Comparison of ENCODE assay signal across 15 mouse cellular contexts in genomic region chr7:36720830-36721229, GRCm38 (mm10). TPM values are rescaled to one million over a fixed set of nuclear protein-coding genes. Genes with fewer than 3 reads are reported as not detected.
A peak's percentile ranks its signal among the peaks of the same experiment; 100 is the strongest.
DNase-seq lines count a peak whose midpoint lies in the region; ATAC-seq and TF ChIP-seq lines count a peak whose summit lies in the region.
"Had no signal": no experiment of that assay in that cellular context is flagged by ENCODE, and none has a peak within 500 bp of the region (broad histone marks: within the 10 kb centered on the region; RNA-seq: fewer than 3 reads in every experiment).

No protein-coding gene starts in this region.

- no peak for DNase-seq in intestine, embryonic 14.5 days (ENCODE audit: low spot score)
- no peak for DNase-seq in lung, postnatal 14 days
- DNase-seq in hindbrain, postnatal 0 days (ENCODE audit: low spot score) = no peak
- DNase-seq in left cerebral cortex, postnatal 14 days (ENCODE audit: low spot score in 2 of 2) = no peak
- DNase-seq in midbrain, embryonic 14.5 days = no peak
- DNase-seq: cerebellum, postnatal 25 days; gastrocnemius, postnatal 36 days; kidney, adult 8-10 months; layer of hippocampus, postnatal 36 days had no signal

- H3K27me3 ChIP-seq in intestine, embryonic 14.5 days (replicated peaks; ENCODE audit: control insufficient read depth, insufficient read depth, low read length) = no peaks in the 10 kb centered on the region
- H3K27me3 ChIP-seq in intestine, postnatal 0 days (replicated peaks; ENCODE audit: control insufficient read depth, insufficient read depth, low read length) = no peaks in the 10 kb centered on the region
- H3K27me3 ChIP-seq in lung, embryonic 16.5 days (ENCODE audit: control insufficient read depth, insufficient read depth, low read depth, low read length) = no peaks in the 10 kb centered on the region
- H3K27me3 ChIP-seq in hindbrain, postnatal 0 days (ENCODE audit: insufficient read depth, low read length) = no peaks in the 10 kb centered on the region
- no peaks in the 10 kb centered on the region for H3K27me3 ChIP-seq in stomach, embryonic 15.5 days (replicated peaks)
- H3K27me3 ChIP-seq in midbrain, embryonic 14.5 days (ENCODE audit: control insufficient read depth, insufficient read depth, low read length) = no peaks in the 10 kb centered on the region
- H3K27me3 ChIP-seq: heart, embryonic 15.5 days; megakaryocyte, embryonic 14.5 days had no signal

- H3K4me3 ChIP-seq in intestine, embryonic 14.5 days (ENCODE audit: low read depth, low read length) = no peak overlapping the region
- H3K4me3 ChIP-seq in intestine, postnatal 0 days (ENCODE audit: low read depth, low read length) = no peak overlapping the region
- H3K4me3 ChIP-seq in lung, embryonic 16.5 days (ENCODE audit: low read length) = no peak overlapping the region
- no peak overlapping the region for H3K4me3 ChIP-seq in hindbrain, postnatal 0 days (ENCODE audit: low read length)
- H3K4me3 ChIP-seq in stomach, embryonic 15.5 days (replicated peaks) = no peak overlapping the region
- no peak overlapping the region for H3K4me3 ChIP-seq in midbrain, embryonic 14.5 days (replicated peaks; ENCODE audit: low read depth, low read length)
- H3K4me3 ChIP-seq: heart, embryonic 15.5 days; megakaryocyte, embryonic 14.5 days had no signal

- peaks cover 17% of the 10 kb centered on the region for H3K4me1 ChIP-seq in intestine, embryonic 14.5 days (replicated peaks; ENCODE audit: control insufficient read depth, insufficient read depth, low read length)
- no peaks in the 10 kb centered on the region for H3K4me1 ChIP-seq in intestine, postnatal 0 days (replicated peaks; ENCODE audit: control insufficient read depth, insufficient read depth, low read length)
- H3K4me1 ChIP-seq in lung, embryonic 16.5 days (replicated peaks; ENCODE audit: control insufficient read depth, insufficient read depth, low read length) = peaks cover 2% of the 10 kb centered on the region; the same call in 1 of the 2 replicates
- no peaks in the 10 kb centered on the region for H3K4me1 ChIP-seq in hindbrain, postnatal 0 days (ENCODE audit: insufficient read depth, low read length)
- H3K4me1 ChIP-seq in stomach, embryonic 15.5 days = peaks cover 6% of the 10 kb centered on the region; the same call in 1 of the 2 replicates
- no peaks in the 10 kb centered on the region for H3K4me1 ChIP-seq in midbrain, embryonic 14.5 days (ENCODE audit: control insufficient read depth, insufficient read depth, low read length)
- H3K4me1 ChIP-seq: heart, embryonic 15.5 days; megakaryocyte, embryonic 14.5 days had no signal

- H3K36me3 ChIP-seq in intestine, embryonic 14.5 days (ENCODE audit: control insufficient read depth, insufficient read depth, low read length) = no peaks in the 10 kb centered on the region
- no peaks in the 10 kb centered on the region for H3K36me3 ChIP-seq in intestine, postnatal 0 days (ENCODE audit: control insufficient read depth, insufficient read depth)
- no peaks in the 10 kb centered on the region; the same call in 1 of the 2 replicates for H3K36me3 ChIP-seq in lung, embryonic 16.5 days (ENCODE audit: control insufficient read depth, insufficient read depth, low read length)
- H3K36me3 ChIP-seq in hindbrain, postnatal 0 days (ENCODE audit: insufficient read depth, low read length) = no peaks in the 10 kb centered on the region
- no peaks in the 10 kb centered on the region for H3K36me3 ChIP-seq in stomach, embryonic 15.5 days
- H3K36me3 ChIP-seq in midbrain, embryonic 14.5 days (ENCODE audit: control insufficient read depth, insufficient read depth, low read length) = no peaks in the 10 kb centered on the region
- H3K36me3 ChIP-seq: heart, embryonic 15.5 days had no signal

- no peak overlapping the region for H3K9ac ChIP-seq in intestine, embryonic 14.5 days (ENCODE audit: low read length)
- H3K9ac ChIP-seq in intestine, postnatal 0 days (ENCODE audit: low read depth, low read length) = no peak overlapping the region
- H3K9ac ChIP-seq in lung, embryonic 16.5 days (ENCODE audit: low read length) = no peak overlapping the region
- 0 out of 2 replicates have a peak overlapping the region, but pooled peaks have one; percentile 3 for H3K9ac ChIP-seq in hindbrain, postnatal 0 days (replicated peaks; ENCODE audit: low read length)
- H3K9ac ChIP-seq in stomach, embryonic 15.5 days = no peak overlapping the region
- H3K9ac ChIP-seq in midbrain, embryonic 14.5 days (replicated peaks; ENCODE audit: low read length) = no peak overlapping the region
- H3K9ac ChIP-seq: heart, embryonic 15.5 days had no signal

- 34% methylated on average over 9 of the region's 9 CpGs for WGBS in intestine, embryonic 14.5 days
- 44% methylated on average over 9 of the region's 9 CpGs for WGBS in intestine, postnatal 0 days
- 34% methylated on average over 9 of the region's 9 CpGs for WGBS in lung, embryonic 16.5 days
- 44% methylated on average over 9 of the region's 9 CpGs for WGBS in hindbrain, postnatal 0 days
- 29% methylated on average over 9 of the region's 9 CpGs for whole genome bisulfite sequencing in stomach, embryonic 15.5 days
- 55% methylated on average over 9 of the region's 9 CpGs for WGBS in midbrain, embryonic 14.5 days

- TF ChIP-seq CTCF in intestine, postnatal 0 days (IDR thresholded peaks at IDR 0.05; ENCODE audit: low read depth) = no peak
- TF ChIP-seq CTCF in hindbrain, postnatal 0 days (IDR thresholded peaks at IDR 0.05; ENCODE audit: low read depth) = no peak

- no peaks in the 10 kb centered on the region for H3K9me3 ChIP-seq in intestine, embryonic 14.5 days (ENCODE audit: control insufficient read depth, low read length)
- H3K9me3 ChIP-seq in intestine, postnatal 0 days (ENCODE audit: control insufficient read depth) = no peaks in the 10 kb centered on the region
- H3K9me3 ChIP-seq in lung, embryonic 16.5 days (ENCODE audit: control insufficient read depth, low read length) = no peaks in the 10 kb centered on the region
- H3K9me3 ChIP-seq in hindbrain, postnatal 0 days (ENCODE audit: low read length) = no peaks in the 10 kb centered on the region
- no peaks in the 10 kb centered on the region for H3K9me3 ChIP-seq in stomach, embryonic 15.5 days
- H3K9me3 ChIP-seq in midbrain, embryonic 14.5 days (ENCODE audit: control insufficient read depth, low read length) = no peaks in the 10 kb centered on the region
- H3K9me3 ChIP-seq: heart, embryonic 15.5 days; megakaryocyte, embryonic 14.5 days had no signal

- H3K4me2 ChIP-seq in intestine, embryonic 14.5 days (ENCODE audit: low read length) = 0 out of 2 replicates have a peak overlapping the region, but pooled peaks have one; percentile 12
- H3K4me2 ChIP-seq in intestine, postnatal 0 days (replicated peaks; ENCODE audit: low read depth) = no peak overlapping the region
- H3K4me2 ChIP-seq in lung, embryonic 16.5 days (ENCODE audit: low read depth, low read length) = no peak overlapping the region; the same call in 1 of the 2 replicates
- 0 out of 2 replicates have a peak overlapping the region, but pooled peaks have one; percentile 5 for H3K4me2 ChIP-seq in hindbrain, postnatal 0 days (ENCODE audit: low read depth, low read length)
- no peak overlapping the region for H3K4me2 ChIP-seq in stomach, embryonic 15.5 days
- H3K4me2 ChIP-seq in midbrain, embryonic 14.5 days (ENCODE audit: low read length) = no peak overlapping the region
- H3K4me2 ChIP-seq: heart, embryonic 15.5 days; liver, embryonic 11.5 days had no signal

- ATAC-seq in intestine, embryonic 14.5 days (replicated peaks; ENCODE audit: low FRiP score, low TSS enrichment, low read depth) = no peak
- no peak for ATAC-seq in intestine, postnatal 0 days
- peak; percentile 51; the same call in 1 of the 2 replicates for ATAC-seq in lung, embryonic 16.5 days (ENCODE audit: low read depth)
- ATAC-seq in hindbrain, postnatal 0 days = no peak
- peak; percentile 14; the same call in 1 of the 2 replicates for ATAC-seq in stomach, embryonic 15.5 days (ENCODE audit: insufficient read depth, low FRiP score, low read depth)
- ATAC-seq in midbrain, embryonic 14.5 days (ENCODE audit: low FRiP score, low TSS enrichment) = no peak

- intact Hi-C loops in left cerebral cortex, postnatal 14 days (cut with DNase I) = no loop called here

- H3K27ac ChIP-seq in intestine, embryonic 14.5 days (ENCODE audit: low read depth) = no peak overlapping the region; the same call in 1 of the 2 replicates
- H3K27ac ChIP-seq in intestine, postnatal 0 days (ENCODE audit: low read depth, low read length) = no peak overlapping the region
- no peak overlapping the region for H3K27ac ChIP-seq in lung, embryonic 16.5 days (ENCODE audit: low read length)
- H3K27ac ChIP-seq in hindbrain, postnatal 0 days = no peak overlapping the region
- peak overlapping the region; percentile 60 for H3K27ac ChIP-seq in stomach, embryonic 15.5 days
- no peak overlapping the region for H3K27ac ChIP-seq in midbrain, embryonic 14.5 days (replicated peaks; ENCODE audit: low read depth, low read length)
- H3K27ac ChIP-seq: heart, embryonic 15.5 days had no signal

RNA-seq across cellular contexts. Expression of gene Tshz3, which starts 22.9 kb away (rescaled TPM):
- polyA plus RNA-seq in intestine, embryonic 14.5 days (2014; fragmentation: Nextera tagmentation; extraction: Ambion mirVana) = 23.9 and 25.1 TPM in 2 replicates
- 2.2 and 3.4 TPM in 2 replicates for polyA plus RNA-seq in intestine, postnatal 0 days (2015; fragmentation: Nextera tagmentation; extraction: Ambion mirVana)
- polyA plus RNA-seq in lung, embryonic 16.5 days (2015; fragmentation: Nextera tagmentation; extraction: Ambion mirVana) = 11.5 and 12.1 TPM in 2 replicates
- total RNA-seq in hindbrain, postnatal 0 days (2014; rRNA removed) = 25.3 and 28.4 TPM in 2 replicates
- polyA plus RNA-seq in hindbrain, postnatal 0 days (2015; fragmentation: Nextera tagmentation; extraction: Ambion mirVana) = 14.6 and 18.1 TPM in 2 replicates
- polyA plus RNA-seq in stomach, embryonic 15.5 days (2015; fragmentation: Nextera tagmentation; extraction: Ambion mirVana) = 14.3 and 16.2 TPM in 2 replicates
- total RNA-seq in left cerebral cortex, postnatal 14 days (2021) = 10 to 100 TPM; 47.1 to 49.6 TPM
- 13.6 TPM in 2 replicates for polyA plus RNA-seq in midbrain, embryonic 14.5 days (2014; fragmentation: Nextera tagmentation; extraction: Ambion mirVana)

Comparison
In these comparisons a context has a peak if more than half of its experiments do, and no peak if none do; other contexts are left out.
1. H3K4me2 ChIP-seq: peak in intestine, embryonic 14.5 days (single experiment) and hindbrain, postnatal 0 days (single experiment); none in intestine, postnatal 0 days (single experiment), lung, embryonic 16.5 days (single experiment), stomach, embryonic 15.5 days (single experiment) and midbrain, embryonic 14.5 days (single experiment).
2. ATAC-seq: peak in lung, embryonic 16.5 days (single experiment) and stomach, embryonic 15.5 days (single experiment); none in intestine, embryonic 14.5 days (single experiment), intestine, postnatal 0 days (single experiment), hindbrain, postnatal 0 days (single experiment) and midbrain, embryonic 14.5 days (single experiment).